Mouse (Mus musculus): ENCODE data around the gene Zfp119b. TPM values are rescaled to one million over a fixed set of nuclear protein-coding genes. Genes with fewer than 3 reads are reported as not detected.

Gene Zfp119b
- polyA plus RNA-seq, 1 experiment, result 7.9 TPM

Other genes with a start within 250 kb of the Zfp119b start
- gene Pot1b, start 236.9 kb downstream of the Zfp119b start, polyA plus RNA-seq (2012; ENCODE audit: insufficient read depth, insufficient read length, missing spikeins), result 71.8 and 78.7 TPM in 2 replicates
- 20.0 and 22.8 TPM in 2 replicates for gene Adgre4, start 199.5 kb downstream of the Zfp119b start, polyA plus RNA-seq (2012; ENCODE audit: insufficient read depth, insufficient read length, missing spikeins)
- 4.2 TPM in 2 replicates for gene Zfp119a, start 70.6 kb downstream of the Zfp119b start, polyA plus RNA-seq (2012; ENCODE audit: insufficient read depth, insufficient read length, missing spikeins)
- gene Zfp959, start 57.4 kb downstream of the Zfp119b start, polyA plus RNA-seq (2012; ENCODE audit: insufficient read depth, insufficient read length, missing spikeins), result 8.7 and 11.8 TPM in 2 replicates
- gene Ebi3, start 3.1 kb upstream of the Zfp119b start, polyA plus RNA-seq (2012; ENCODE audit: insufficient read depth, insufficient read length, missing spikeins), result 190 and 214 TPM in 2 replicates
- gene Yju2, start 9.6 kb upstream of the Zfp119b start, polyA plus RNA-seq (2012; ENCODE audit: insufficient read depth, insufficient read length, missing spikeins), result 10.9 and 15.3 TPM in 2 replicates
- gene Shd, start 21.0 kb upstream of the Zfp119b start, polyA plus RNA-seq (2012; ENCODE audit: insufficient read depth, insufficient read length, missing spikeins), result not detected in 2 replicates
- not detected in 2 replicates for gene Fsd1, start 37.0 kb upstream of the Zfp119b start, polyA plus RNA-seq (2012; ENCODE audit: insufficient read depth, insufficient read length, missing spikeins)
- 0.98 and 1.5 TPM in 2 replicates for gene Stap2, start 56.1 kb upstream of the Zfp119b start, polyA plus RNA-seq (2012; ENCODE audit: insufficient read depth, insufficient read length, missing spikeins)
- gene Mpnd, start 56.2 kb upstream of the Zfp119b start, polyA plus RNA-seq (2012; ENCODE audit: insufficient read depth, insufficient read length, missing spikeins), result 41.5 and 52.8 TPM in 2 replicates
- gene Sh3gl1, start 87.1 kb upstream of the Zfp119b start, polyA plus RNA-seq (2012; ENCODE audit: insufficient read depth, insufficient read length, missing spikeins), result 98.2 and 99.0 TPM in 2 replicates
- gene Chaf1a, start 90.9 kb upstream of the Zfp119b start, polyA plus RNA-seq (2012; ENCODE audit: insufficient read depth, insufficient read length, missing spikeins), result 11.5 and 14.1 TPM in 2 replicates
- gene Ubxn6, start 125.5 kb upstream of the Zfp119b start, polyA plus RNA-seq (2012; ENCODE audit: insufficient read depth, insufficient read length, missing spikeins), result 55.7 and 67.6 TPM in 2 replicates
- gene Hdgfl2, start 130.1 kb upstream of the Zfp119b start, polyA plus RNA-seq (2012; ENCODE audit: insufficient read depth, insufficient read length, missing spikeins), result 33.0 and 41.1 TPM in 2 replicates
- gene Plin4, start 160.3 kb upstream of the Zfp119b start, polyA plus RNA-seq (2012; ENCODE audit: insufficient read depth, insufficient read length, missing spikeins), result 0.16 TPM in 1 of 2 replicates, not detected in the other
- not detected in 2 replicates for gene Plin5, start 168.1 kb upstream of the Zfp119b start, polyA plus RNA-seq (2012; ENCODE audit: insufficient read depth, insufficient read length, missing spikeins)
- gene Lrg1, start 172.5 kb upstream of the Zfp119b start, polyA plus RNA-seq (2012; ENCODE audit: insufficient read depth, insufficient read length, missing spikeins), result not detected in 2 replicates
- gene Sema6b, start 190.8 kb upstream of the Zfp119b start, polyA plus RNA-seq (2012; ENCODE audit: insufficient read depth, insufficient read length, missing spikeins), result 7.8 and 8.1 TPM in 2 replicates
- gene Tnfaip8l1, start 213.0 kb upstream of the Zfp119b start, polyA plus RNA-seq (2012; ENCODE audit: insufficient read depth, insufficient read length, missing spikeins), result 4.7 and 5.4 TPM in 2 replicates
- 35.2 and 37.4 TPM in 2 replicates for gene Mydgf, start 234.4 kb upstream of the Zfp119b start, polyA plus RNA-seq (2012; ENCODE audit: insufficient read depth, insufficient read length, missing spikeins)